Mouse (Mus musculus): Measurements from ENCODE around the gene Gm7978.
"Not testable (repeated sequence)": the region's sequence is repeated elsewhere in the genome, so short reads cannot be mapped to it uniquely, and the experiment has no call there.

- TF ChIP-seq POLR2A (IDR thresholded peaks at IDR 0.05; ENCODE audit: borderline replicate concordance, insufficient read depth, low read length); CTCF (IDR thresholded peaks at IDR 0.05; ENCODE audit: borderline replicate concordance, insufficient read depth, low read depth, low read length): not testable (repeated sequence)
Measured at GRCm38 (mm10) chr5:95736073-95736472, at the start of gene Gm7978.
